Mouse (Mus musculus) testis, adult 2 months (tissue): Measurements from ENCODE around the gene Bach1. TPM values are rescaled to one million over a fixed set of nuclear protein-coding genes. Genes with fewer than 3 reads are reported as not detected.

Experiments used
- H3K27ac ChIP-seq: fragments of 200-500 bp; 2 replicates; pipeline ENCODE4 v1.5.1; 2012; ENCODE audit warnings: low read depth, low read length; ENCODE audit not compliant: control insufficient read depth, insufficient read depth
- H3K27me3 ChIP-seq: fragments of 200-500 bp; 2 replicates; pipeline ENCODE4 v1.6.1; 2012; ENCODE audit warnings: mild to moderate bottlenecking, low read length, moderate library complexity; ENCODE audit not compliant: control insufficient read depth, insufficient read depth
- H3K36me3 ChIP-seq: fragments of 200-500 bp; 2 replicates; pipeline ENCODE4 v1.6.1; 2012; ENCODE audit warnings: mild to moderate bottlenecking, low read length; ENCODE audit not compliant: control insufficient read depth, insufficient read depth
- H3K4me1 ChIP-seq: fragments of 200-500 bp; 2 replicates; pipeline ENCODE4 v1.6.1; 2012; ENCODE audit warnings: low read length; ENCODE audit not compliant: control insufficient read depth, insufficient read depth
- H3K4me3 ChIP-seq: fragments of 200-500 bp; 2 replicates; pipeline ENCODE4 v1.5.1; 2012; ENCODE audit warnings: low read depth, mild to moderate bottlenecking, low read length, moderate library complexity, mixed read lengths; ENCODE audit not compliant: control insufficient read depth
- CTCF ChIP-seq: fragments of 200-500 bp; IDR thresholded peaks from 2 replicates; pipeline ENCODE4 v1.5.1; 2012; ENCODE audit warnings: low read depth, mild to moderate bottlenecking, inconsistent platforms, low read length, moderate library complexity; ENCODE audit not compliant: control insufficient read depth, insufficient read depth, insufficient replicate concordance
- POLR2A ChIP-seq: fragments of 200-500 bp; IDR thresholded peaks from 2 replicates; pipeline ENCODE4 v1.6.1; 2012; ENCODE audit warnings: low read depth, mild to moderate bottlenecking, inconsistent platforms, low read length, moderate library complexity; ENCODE audit not compliant: control insufficient read depth
- polyA plus RNA-seq: library from polyadenylated mRNA; depleted of rRNA; stranded (reverse); fragments of >200 nt; gene quantifications from 2 replicates; pipeline ENCODE4 v1.2.3, GENCODE M21; 2012

Gene Bach1
- polyA plus RNA-seq, 1 experiment, result 1.0 TPM

DNA sequence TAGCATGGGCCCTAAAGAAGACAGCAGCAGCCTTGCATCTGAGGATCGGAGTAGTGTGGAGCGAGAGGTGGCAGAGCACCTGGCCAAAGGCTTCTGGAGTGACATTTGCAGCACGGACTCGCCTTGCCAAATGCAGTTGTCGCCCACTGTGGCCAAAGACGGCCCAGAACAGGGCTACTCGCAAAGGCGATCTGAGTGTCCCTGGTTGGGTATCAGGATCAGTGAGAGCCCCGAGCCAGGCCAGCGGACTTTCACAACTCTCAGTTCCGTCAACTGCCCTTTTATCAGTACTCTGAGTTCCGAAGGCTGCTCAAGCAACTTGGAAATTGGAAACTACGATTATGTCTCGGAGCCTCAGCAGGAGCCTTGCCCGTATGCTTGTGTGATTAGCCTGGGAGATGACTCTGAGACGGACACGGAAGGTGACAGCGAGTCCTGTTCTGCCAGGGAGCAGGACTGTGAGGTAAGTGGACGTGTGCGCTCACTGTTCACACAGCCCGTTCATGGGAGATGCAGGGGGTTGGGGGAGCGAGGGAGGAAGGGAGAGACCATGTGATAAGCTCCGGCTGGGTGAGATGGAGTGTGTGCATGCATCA lies 21.0 kb downstream of the Bach1 start:
- Histone ChIP-seq H3K27me3 (no peaks in the 10 kb centered on the region), H3K27ac (no peak overlapping the region), H3K36me3 (no peaks in the 10 kb centered on the region), H3K4me3 (no peak overlapping the region), H3K4me1 (peaks cover 5% of the 10 kb centered on the region)
- TF ChIP-seq POLR2A, result no peak
- no peak for TF ChIP-seq CTCF

DNA sequence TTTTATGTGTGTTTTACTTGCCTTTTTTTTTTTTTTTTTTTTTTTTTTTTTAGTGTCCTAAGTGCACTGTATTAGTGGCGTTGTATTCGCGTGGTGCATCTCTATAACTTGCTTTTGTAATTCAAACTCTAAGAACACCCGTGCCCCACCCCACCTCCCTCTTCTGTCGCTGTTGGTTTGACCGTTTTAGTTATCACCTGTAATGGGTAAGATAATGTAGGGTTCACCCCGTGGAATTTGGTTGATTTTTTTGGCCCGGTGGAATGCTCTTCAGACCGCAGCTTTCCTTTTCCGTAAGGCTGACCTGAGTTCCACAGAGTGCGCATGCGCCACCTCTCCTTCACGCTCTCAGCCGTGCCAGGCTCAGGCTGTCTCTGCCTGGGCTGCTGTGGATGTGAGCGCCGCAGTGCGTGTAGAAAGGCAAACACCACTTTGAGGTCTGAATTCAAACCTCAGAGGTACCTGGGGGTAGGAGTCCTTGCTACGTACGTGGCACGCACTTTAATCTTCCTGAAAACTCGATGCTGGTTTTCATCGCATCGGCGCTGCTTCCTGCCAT lies 22.2 kb downstream of the Bach1 start:
- Histone ChIP-seq H3K4me1 (peaks cover 5% of the 10 kb centered on the region), H3K4me3 (peak overlapping the region; percentile 86), H3K27me3 (no peaks in the 10 kb centered on the region), H3K36me3 (no peaks in the 10 kb centered on the region), H3K27ac (no peak overlapping the region)
- TF ChIP-seq CTCF, result no peak

DNA sequence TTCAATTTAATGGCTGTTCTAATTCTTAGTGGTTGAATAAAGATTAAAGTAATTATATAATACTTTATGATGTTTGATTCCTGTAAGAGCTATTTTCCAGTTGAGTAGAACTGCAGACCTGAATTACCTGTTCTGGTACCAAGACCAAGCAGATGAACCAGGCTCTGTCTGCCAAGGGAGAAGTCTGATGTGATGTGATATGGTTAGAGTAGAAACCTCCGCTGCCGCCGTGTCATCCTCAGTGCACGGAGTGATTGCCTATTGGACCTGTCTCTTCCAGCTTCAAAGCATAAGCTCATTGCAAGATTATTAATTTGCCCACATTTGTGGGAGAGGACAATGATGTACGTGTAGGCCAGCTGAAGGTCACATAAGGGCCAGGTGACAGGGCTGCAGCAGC lies 24.1 kb downstream of the Bach1 start:
- H3K27me3 ChIP-seq, result no peaks in the 10 kb centered on the region
- no peak overlapping the region for H3K4me3 ChIP-seq
- H3K36me3 ChIP-seq, result no peaks in the 10 kb centered on the region
- TF ChIP-seq POLR2A (no peak), CTCF (no peak)
- H3K4me1 ChIP-seq, result peaks cover 5% of the 10 kb centered on the region
- no peak overlapping the region for H3K27ac ChIP-seq

DNA sequence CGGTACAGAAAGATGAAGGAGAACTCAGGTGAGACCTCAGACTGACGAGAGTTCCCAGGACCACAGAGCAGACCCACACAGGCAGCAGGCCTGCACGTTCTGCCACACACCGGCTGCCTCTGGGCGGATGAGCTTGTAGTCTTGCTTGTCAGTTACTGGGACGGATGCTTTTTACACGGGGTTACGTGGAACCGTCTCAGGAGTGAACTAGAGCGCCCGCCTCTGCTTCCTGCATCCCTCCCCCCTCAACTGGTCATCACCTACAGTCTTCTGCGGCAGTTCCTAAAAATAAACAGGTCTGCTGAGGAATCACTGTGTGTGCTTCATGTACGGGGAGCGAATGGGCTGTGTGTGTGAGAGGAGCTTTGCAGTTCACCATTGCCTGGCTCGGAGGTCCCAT lies 24.7 kb downstream of the Bach1 start:
- H3K27me3 ChIP-seq, result no peaks in the 10 kb centered on the region
- H3K4me1 ChIP-seq, result peaks cover 5% of the 10 kb centered on the region
- TF ChIP-seq POLR2A, result no peak
- no peak for TF ChIP-seq CTCF
- H3K36me3 ChIP-seq, result no peaks in the 10 kb centered on the region
- no peak overlapping the region for H3K4me3 ChIP-seq
- no peak overlapping the region for H3K27ac ChIP-seq

DNA sequence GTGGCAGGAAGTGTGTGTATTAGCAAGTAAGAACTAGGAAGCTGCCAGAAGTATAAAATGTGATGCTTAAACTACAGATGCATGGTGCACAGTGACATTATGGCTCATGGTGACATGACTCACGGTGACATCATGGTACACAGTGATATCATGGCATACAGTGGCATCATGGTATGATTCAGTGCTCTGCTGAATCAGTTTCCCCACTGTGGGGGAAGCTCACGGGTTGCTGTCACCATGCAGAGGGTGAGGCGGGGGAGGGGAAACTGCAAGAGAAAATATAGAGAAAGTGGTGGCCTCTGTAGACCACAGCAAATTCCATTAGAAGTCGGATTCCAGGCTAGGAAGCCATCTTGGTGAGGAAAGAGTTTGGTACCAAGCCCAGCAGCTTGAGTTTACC lies 26.1 kb downstream of the Bach1 start:
- H3K27me3 ChIP-seq, result no peaks in the 10 kb centered on the region
- no peak overlapping the region for H3K4me3 ChIP-seq
- no peak overlapping the region for H3K27ac ChIP-seq
- TF ChIP-seq CTCF (no peak), POLR2A (no peak)
- H3K36me3 ChIP-seq, result no peaks in the 10 kb centered on the region
- peaks cover 3% of the 10 kb centered on the region for H3K4me1 ChIP-seq

DNA sequence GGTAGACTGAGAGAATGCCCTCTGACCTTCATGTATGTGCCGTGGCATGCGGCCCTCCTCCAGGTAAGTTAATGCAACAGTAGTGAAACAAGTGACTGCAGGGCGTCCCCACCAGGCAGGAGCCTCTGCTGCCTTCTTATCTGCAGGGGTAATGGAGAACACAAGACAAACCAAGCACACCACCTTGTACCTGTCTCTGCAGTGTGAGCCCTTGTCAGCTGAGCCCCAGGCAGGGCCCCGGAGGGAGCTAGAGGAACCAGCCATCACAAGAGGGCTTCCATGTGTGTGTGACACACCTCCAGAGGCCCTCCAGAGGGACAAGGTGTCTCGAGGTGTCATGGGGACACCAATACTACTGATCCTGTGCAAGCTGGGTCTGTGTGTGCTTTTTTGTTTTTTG lies 26.5 kb downstream of the Bach1 start:
- Histone ChIP-seq H3K4me1 (peaks cover 3% of the 10 kb centered on the region), H3K4me3 (no peak overlapping the region), H3K36me3 (no peaks in the 10 kb centered on the region), H3K27me3 (no peaks in the 10 kb centered on the region), H3K27ac (no peak overlapping the region)
- no peak for TF ChIP-seq POLR2A
- no peak for TF ChIP-seq CTCF

DNA sequence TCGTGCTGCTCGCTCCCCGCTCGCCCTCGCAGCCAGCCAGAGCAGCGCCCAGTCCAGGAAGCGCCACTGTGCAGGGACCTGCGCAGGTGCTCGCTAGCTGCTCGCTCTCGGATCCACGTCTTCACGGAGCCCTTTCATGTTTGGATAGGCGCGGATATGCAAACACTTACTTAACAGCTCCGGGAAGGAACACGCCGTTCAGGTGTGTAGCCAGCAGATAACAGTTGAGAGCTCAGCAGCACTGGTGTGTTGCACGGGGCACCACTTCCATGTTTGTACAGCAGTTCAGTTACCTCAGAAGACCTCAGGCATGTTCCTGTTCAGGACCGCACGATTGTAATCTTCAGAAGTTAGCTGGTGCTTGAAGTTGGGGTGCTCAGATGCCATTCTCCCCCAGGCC lies 27.2 kb downstream of the Bach1 start:
- TF ChIP-seq CTCF (no peak), POLR2A (no peak)
- Histone ChIP-seq H3K27me3 (no peaks in the 10 kb centered on the region), H3K4me3 (no peak overlapping the region), H3K36me3 (no peaks in the 10 kb centered on the region), H3K27ac (no peak overlapping the region), H3K4me1 (peaks cover 2% of the 10 kb centered on the region; the same call in 1 of the 2 replicates)

DNA sequence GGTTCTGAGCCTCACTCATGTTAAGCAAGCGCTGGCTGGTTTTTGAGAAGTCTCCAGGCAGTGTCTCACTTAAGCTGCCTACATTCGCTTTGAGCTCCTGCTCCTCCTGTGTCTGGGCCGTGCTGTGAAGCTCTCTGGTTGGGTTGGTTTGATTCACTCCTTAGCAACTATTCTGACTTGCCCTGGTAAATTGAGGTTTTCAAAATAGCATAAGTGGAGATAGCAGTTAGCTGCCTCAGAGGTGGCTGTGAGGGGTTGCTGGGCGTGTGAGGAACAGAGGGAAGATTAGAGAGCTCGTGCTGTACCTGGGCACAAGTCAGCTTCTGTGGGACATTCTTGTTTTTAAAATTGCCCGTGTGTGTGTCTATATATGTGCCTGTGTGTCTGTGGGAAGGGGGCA lies 27.6 kb downstream of the Bach1 start:
- Histone ChIP-seq H3K27ac (no peak overlapping the region), H3K4me3 (no peak overlapping the region)

More for the DNA sequence above, 27.6 kb downstream of the Bach1 start:
- TF ChIP-seq POLR2A (no peak), CTCF (no peak)
- no peaks in the 10 kb centered on the region for H3K36me3 ChIP-seq
- no peaks in the 10 kb centered on the region for H3K27me3 ChIP-seq
- H3K4me1 ChIP-seq, result no peaks in the 10 kb centered on the region
